Mouse (Mus musculus) cortical plate, adult 2 months (tissue): ENCODE results near the gene Cntnap2.

ENCODE experiments used
- CTCF ChIP-seq: fragments of 200-500 bp; IDR thresholded peaks from 2 replicates; pipeline ENCODE4 v1.5.1; 2011; ENCODE audit warnings: mild to moderate bottlenecking, control low read depth, low read length; ENCODE audit not compliant: insufficient read depth; ENCODE audit errors: extremely low read depth
- POLR2A ChIP-seq: fragments of 200-500 bp; IDR thresholded peaks from 2 replicates; pipeline ENCODE4 v1.6.1; 2011; ENCODE audit warnings: mild to moderate bottlenecking, low read length, control low read depth; ENCODE audit not compliant: insufficient read depth; ENCODE audit errors: extremely low read depth

GRCm38 (mm10) chr6:46996010-46996602 is 1936.9 kb downstream of the Cntnap2 start:
- TF ChIP-seq CTCF (no peak), POLR2A (no peak)
